Mouse (Mus musculus) megakaryocyte, adult 5-6 weeks (primary cell): ENCODE data around the gene Pi4kb. TPM values are rescaled to one million over a fixed set of nuclear protein-coding genes. Genes with fewer than 3 reads are reported as not detected.

Experiments
- ATAC-seq: 2 replicates; pipeline ENCODE4 v1.8.0; 2016; ENCODE audit warnings: mild to moderate bottlenecking, inconsistent platforms; ENCODE audit not compliant: poor library complexity, severe bottlenecking
- total RNA-seq, 2 experiments: library from RNA; stranded (forward) in 1 of 2; stranded (reverse) in 1 of 2; fragments of 153-499, 151-499 nt in 1 of 2; fragments of 221-1000, 200-1000 nt in 1 of 2; gene quantifications; 2 replicates each; pipeline versions ENCODE4 v1.2.3 to v1.2.4; 2015 to 2017

Pi4kb gene
- total RNA-seq, 2 experiments from 2014 or later = 17.9 to 22.2 TPM

GRCm38 (mm10) chr3:95053701-95054100 lies 79.2 kb downstream of the Pi4kb start:
- peak; percentile 85 for ATAC-seq

GRCm38 (mm10) chr3:95054481-95055260 lies 80.1 kb downstream of the Pi4kb start:
- ATAC-seq = peak; percentile 26; the same call in 1 of the 2 replicates

- no peak for ATAC-seq
These were observed 81.7 kb downstream of the Pi4kb start for GRCm38 (mm10) chr3:95056275-95056674.

Other genes starting within 250 kb of the Pi4kb start
- gene Cgn, start 188.2 kb upstream of the Pi4kb start, total RNA-seq (2015) = not detected in 2 replicates
- not detected in 2 replicates for gene Cgn, start 188.2 kb upstream of the Pi4kb start, total RNA-seq (2017)
- gene Pogz, start 137.2 kb upstream of the Pi4kb start, total RNA-seq (2015) = 28.8 and 41.8 TPM in 2 replicates
- 12.1 and 14.4 TPM in 2 replicates for gene Pogz, start 137.2 kb upstream of the Pi4kb start, total RNA-seq (2017)
- gene Psmb4, start 87.8 kb upstream of the Pi4kb start, total RNA-seq (2015) = 344 and 379 TPM in 2 replicates
- gene Psmb4, start 87.8 kb upstream of the Pi4kb start, total RNA-seq (2017) = 179 and 223 TPM in 2 replicates
- 22.8 and 26.8 TPM in 2 replicates for gene Selenbp1, start 41.7 kb upstream of the Pi4kb start, total RNA-seq (2015)
- gene Selenbp1, start 41.7 kb upstream of the Pi4kb start, total RNA-seq (2017) = 25.2 and 27.9 TPM in 2 replicates
- 7.0 and 9.1 TPM in 2 replicates for gene Rfx5, start 20.7 kb upstream of the Pi4kb start, total RNA-seq (2015)
- 8.7 and 10.2 TPM in 2 replicates for gene Rfx5, start 20.7 kb upstream of the Pi4kb start, total RNA-seq (2017)
- 10.0 and 15.7 TPM in 2 replicates for gene Zfp687, start 40.7 kb downstream of the Pi4kb start, total RNA-seq (2015)
- 11.7 and 39.5 TPM in 2 replicates for gene Zfp687, start 40.7 kb downstream of the Pi4kb start, total RNA-seq (2017)
- gene Psmd4, start 67.9 kb downstream of the Pi4kb start, total RNA-seq (2015) = 80.0 and 91.9 TPM in 2 replicates
- gene Psmd4, start 67.9 kb downstream of the Pi4kb start, total RNA-seq (2017) = 224 and 226 TPM in 2 replicates
- 9.7 and 15.8 TPM in 2 replicates for gene Pip5k1a, start 132.2 kb downstream of the Pi4kb start, total RNA-seq (2015)
- 12.4 and 14.5 TPM in 2 replicates for gene Pip5k1a, start 132.2 kb downstream of the Pi4kb start, total RNA-seq (2017)
- 33.6 and 37.3 TPM in 2 replicates for gene Vps72, start 136.3 kb downstream of the Pi4kb start, total RNA-seq (2015)
- 74.0 and 77.3 TPM in 2 replicates for gene Vps72, start 136.3 kb downstream of the Pi4kb start, total RNA-seq (2017)
- gene Tmod4, start 149.7 kb downstream of the Pi4kb start, total RNA-seq (2015) = 1.1 and 4.4 TPM in 2 replicates
- not detected in 2 replicates for gene Tmod4, start 149.7 kb downstream of the Pi4kb start, total RNA-seq (2017)
- 51.3 and 61.3 TPM in 2 replicates for gene Scnm1, start 159.3 kb downstream of the Pi4kb start, total RNA-seq (2015)
- gene Scnm1, start 159.3 kb downstream of the Pi4kb start, total RNA-seq (2017) = 68.0 and 72.8 TPM in 2 replicates
- 3.3 and 3.8 TPM in 2 replicates for gene Lysmd1, start 159.4 kb downstream of the Pi4kb start, total RNA-seq (2015)
- gene Lysmd1, start 159.4 kb downstream of the Pi4kb start, total RNA-seq (2017) = 4.4 and 5.0 TPM in 2 replicates
- gene Tnfaip8l2, start 167.6 kb downstream of the Pi4kb start, total RNA-seq (2015) = 77.5 and 85.2 TPM in 2 replicates
- gene Tnfaip8l2, start 167.6 kb downstream of the Pi4kb start, total RNA-seq (2017) = 103 and 115 TPM in 2 replicates
- gene Sema6c, start 185.7 kb downstream of the Pi4kb start, total RNA-seq (2015) = 0.04 TPM in 1 of 2 replicates, not detected in the other
- not detected in 2 replicates for gene Sema6c, start 185.7 kb downstream of the Pi4kb start, total RNA-seq (2017)
- gene Gabpb2, start 243.2 kb downstream of the Pi4kb start, total RNA-seq (2015) = 37.6 and 39.3 TPM in 2 replicates
- 64.2 and 73.3 TPM in 2 replicates for gene Gabpb2, start 243.2 kb downstream of the Pi4kb start, total RNA-seq (2017)